Mouse (Mus musculus) kidney, adult 2 months (tissue): ENCODE results near the gene Creb1.

Experiments used
- CTCF ChIP-seq: fragments of 200-500 bp; conservative IDR thresholded peaks from 2 replicates; pipeline ENCODE4 v1.5.1; 2011; ENCODE audit warnings: low read depth, mild to moderate bottlenecking, control low read depth, low read length, moderate library complexity, mixed read lengths; ENCODE audit not compliant: insufficient read depth, insufficient read length
- POLR2A ChIP-seq: fragments of 200-500 bp; IDR thresholded peaks from one replicate; pipeline ENCODE4 v1.6.1; 2011; ENCODE audit warnings: low read depth, low read length, control low read depth

DNA sequence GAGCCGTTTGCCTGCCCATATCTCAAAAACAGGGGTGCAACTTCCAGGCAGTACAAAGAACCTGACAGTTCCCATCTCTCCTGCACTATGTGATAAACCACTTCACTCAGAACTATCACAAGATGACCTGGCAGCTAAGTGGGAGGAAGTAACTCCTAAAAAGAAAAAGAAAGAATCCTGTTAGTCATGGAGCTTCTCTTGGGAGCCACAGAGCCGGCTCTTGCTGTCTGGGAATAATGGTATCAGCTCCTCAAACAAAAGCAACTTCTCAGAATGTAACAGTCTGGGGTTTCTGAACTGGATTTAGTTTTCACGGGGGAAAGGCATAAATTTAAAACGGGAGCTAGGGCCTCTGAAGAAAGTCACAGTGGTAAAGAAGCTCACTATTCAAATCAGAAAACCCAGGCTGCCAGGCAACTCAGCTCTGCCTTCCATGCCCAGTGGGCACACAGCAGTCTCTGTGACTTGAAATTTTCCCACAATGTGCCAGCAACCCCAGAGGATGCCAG, 43.9 kb upstream of the Creb1 start:
- no peak for TF ChIP-seq CTCF
- TF ChIP-seq POLR2A: no peak
